Mouse (Mus musculus) spleen, postnatal 14 days (tissue): Measurements from ENCODE around the gene Uqcc1.
"Not testable (repeated sequence)": the region's sequence is repeated elsewhere in the genome, so short reads cannot be mapped to it uniquely, and the experiment has no call there.

Experiments used
- DNase-seq, 2 experiments: peaks; one replicate each; pipeline ENCODE4 v3.0.0; 2021 to 2022; ENCODE audit warnings: low spot score in 2 of 2

Uqcc1 gene

DNA sequence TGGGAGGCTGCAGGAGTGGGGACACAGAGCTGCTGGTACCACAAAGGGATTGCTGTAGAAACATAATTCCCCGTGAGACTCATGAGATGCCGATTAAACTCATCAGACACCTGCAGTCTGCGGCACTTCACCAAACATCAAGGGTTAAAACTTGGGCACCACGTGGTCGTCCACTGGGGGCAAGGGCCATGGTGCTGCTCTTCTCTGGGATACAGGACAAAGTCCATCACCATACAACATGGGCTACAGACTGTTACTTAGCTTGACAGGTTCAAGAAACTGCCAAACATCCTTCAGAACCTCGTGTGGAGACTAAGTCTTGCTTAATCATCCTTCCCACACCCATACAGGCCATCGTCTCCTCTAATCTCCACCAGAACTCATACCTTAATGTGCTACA is 70.0 kb downstream of the Uqcc1 start:
- no peak for DNase-seq

DNA sequence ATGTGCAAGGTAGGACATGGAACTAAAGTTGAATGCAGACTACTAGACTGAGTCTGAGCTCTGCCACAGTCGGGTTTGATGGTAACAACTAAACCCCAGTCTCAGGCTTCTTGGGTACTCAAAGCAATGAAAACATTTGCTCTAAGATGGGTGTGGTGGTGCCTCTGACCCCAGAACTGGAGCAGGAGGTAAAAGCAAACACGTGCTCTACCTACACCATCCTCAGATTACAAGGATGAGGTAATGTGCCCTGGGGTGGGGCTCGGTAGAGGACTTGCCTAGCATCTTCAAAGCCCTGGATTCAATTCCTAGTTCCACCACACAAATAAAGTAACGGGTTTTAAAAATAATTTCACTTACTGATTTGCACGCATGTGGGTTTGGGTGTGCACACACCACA is 77.6 kb downstream of the Uqcc1 start:
- no peak for DNase-seq

- no peak for DNase-seq
Observed at GRCm38 (mm10) chr2:155850120-155850519, 80.0 kb downstream of the Uqcc1 start.

DNA sequence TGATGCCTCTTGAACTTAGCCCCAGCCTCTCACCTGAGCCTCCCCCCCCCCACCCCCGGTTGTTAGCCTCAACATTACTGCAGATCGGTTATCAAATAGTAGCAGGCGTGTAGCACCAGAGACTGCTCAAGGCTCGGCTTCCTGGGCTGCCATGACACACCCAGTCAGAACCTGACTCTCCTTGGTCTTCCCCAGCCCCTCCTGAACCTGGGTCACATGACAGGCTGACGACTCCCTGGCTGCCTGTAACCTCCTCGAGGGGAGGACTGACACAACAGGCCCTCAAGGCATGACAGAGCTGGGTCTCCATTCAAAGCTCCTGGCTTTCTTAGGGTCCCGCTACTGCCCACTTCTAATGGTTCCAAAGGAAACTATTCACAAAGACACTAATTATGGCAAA is 80.6 kb downstream of the Uqcc1 start:
- DNase-seq = no peak

- DNase-seq = peak; percentile 53 to 74
Observed at GRCm38 (mm10) chr2:155848291-155848690, 81.8 kb downstream of the Uqcc1 start.

- no peak for DNase-seq
Observed at GRCm38 (mm10) chr2:155846930-155847329, 83.2 kb downstream of the Uqcc1 start.

GRCm38 (mm10) chr2:155838961-155839360 is 91.1 kb downstream of the Uqcc1 start:
- DNase-seq = no peak

GRCm38 (mm10) chr2:155837961-155838360 is 92.1 kb downstream of the Uqcc1 start:
- no peak for DNase-seq

GRCm38 (mm10) chr2:155834732-155835131 is 95.4 kb downstream of the Uqcc1 start, which contains the start of gene Fam83c:
TSS of gene Fam83c (minus strand) at chr2:155834854.
- DNase-seq = no peak

GRCm38 (mm10) chr2:155832087-155832486 is 98.0 kb downstream of the Uqcc1 start:
- not testable (repeated sequence) for DNase-seq

GRCm38 (mm10) chr2:155831302-155831701 is 98.8 kb downstream of the Uqcc1 start:
- no peak for DNase-seq

DNA sequence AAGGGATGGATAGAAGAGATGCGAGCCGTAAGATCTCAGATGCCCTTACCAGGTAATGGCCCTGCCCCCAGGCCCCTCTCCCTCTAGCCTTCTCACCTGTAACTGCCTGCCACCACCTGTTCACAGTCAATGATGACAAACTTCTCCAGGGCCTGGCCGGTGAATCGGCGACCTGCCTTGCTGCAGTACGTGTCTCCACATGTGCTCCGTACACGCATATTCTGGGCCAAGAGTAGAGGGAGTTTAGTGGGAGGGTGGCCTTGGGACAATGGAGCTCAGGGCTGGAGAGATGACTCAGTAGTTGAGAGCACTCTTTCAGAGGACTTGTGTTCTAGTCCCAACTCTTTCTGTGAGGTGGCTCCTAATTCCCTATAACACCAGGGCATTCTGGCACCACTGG is 99.3 kb downstream of the Uqcc1 start:
- no peak for DNase-seq

DNA sequence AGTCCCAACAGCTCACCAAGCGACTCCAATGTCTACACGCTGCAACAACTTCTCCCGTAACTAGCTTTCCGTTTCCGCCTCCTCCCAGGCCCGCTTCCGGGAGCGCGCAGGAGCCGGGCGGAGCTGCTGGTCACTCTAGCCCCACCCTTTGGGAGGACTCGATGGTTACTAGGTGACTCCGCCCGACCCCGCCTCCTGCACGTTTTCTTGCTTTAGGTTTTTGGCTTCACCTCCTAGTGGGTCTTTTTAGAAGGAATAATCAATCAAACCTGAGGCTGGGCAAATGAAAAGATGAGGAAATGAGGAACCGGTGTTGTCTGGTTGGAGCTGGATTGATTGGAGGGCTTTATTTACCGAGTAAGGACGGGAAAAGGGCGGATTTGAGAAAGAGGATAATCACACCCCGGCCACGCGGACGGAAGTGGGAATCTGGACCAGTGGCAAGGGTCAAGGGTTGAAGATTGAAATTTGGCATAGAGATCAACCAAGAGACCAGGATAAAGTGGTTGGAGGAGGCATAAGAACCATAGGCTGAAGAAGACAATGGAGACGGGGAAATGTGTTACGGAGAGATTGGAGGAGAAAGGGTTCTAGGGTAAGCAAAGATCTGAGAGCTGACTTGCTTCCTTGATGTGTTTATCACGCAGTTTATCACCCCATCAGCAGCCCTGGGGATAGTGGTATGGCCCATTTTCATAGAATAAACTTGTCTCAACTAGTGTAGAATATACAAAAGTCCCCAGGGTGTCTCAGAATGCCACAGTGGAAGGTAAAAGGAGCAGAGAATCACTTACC is 103.3 kb downstream of the Uqcc1 start, which contains the start of gene Eif6:
TSS of gene Eif6 (minus strand) at position 296 of the 795 bp plus-strand sequence.
- peak; percentile 71 to 75 for DNase-seq

- no peak for DNase-seq
Observed at GRCm38 (mm10) chr2:155825904-155826629, 104.0 kb downstream of the Uqcc1 start.

DNA sequence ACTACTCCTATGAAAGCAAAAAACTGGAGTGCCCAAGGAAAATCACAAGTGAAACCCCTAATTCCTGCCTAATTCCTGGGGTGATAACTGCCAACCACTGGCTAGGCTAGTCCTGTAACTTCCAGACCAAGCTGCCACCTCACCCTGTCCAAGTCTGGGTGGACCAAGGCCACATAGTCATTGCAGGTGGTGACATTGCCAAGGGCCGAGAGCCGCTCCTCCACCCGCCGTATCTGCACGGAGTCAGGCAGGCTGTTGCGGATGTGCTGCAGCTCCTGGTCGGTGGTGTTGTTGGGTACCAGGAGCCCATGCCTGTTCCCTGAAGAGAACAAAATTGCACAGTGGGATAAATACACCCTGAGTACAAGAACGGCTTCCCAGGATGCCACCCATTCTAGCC is 106.4 kb downstream of the Uqcc1 start:
- no peak for DNase-seq

DNA sequence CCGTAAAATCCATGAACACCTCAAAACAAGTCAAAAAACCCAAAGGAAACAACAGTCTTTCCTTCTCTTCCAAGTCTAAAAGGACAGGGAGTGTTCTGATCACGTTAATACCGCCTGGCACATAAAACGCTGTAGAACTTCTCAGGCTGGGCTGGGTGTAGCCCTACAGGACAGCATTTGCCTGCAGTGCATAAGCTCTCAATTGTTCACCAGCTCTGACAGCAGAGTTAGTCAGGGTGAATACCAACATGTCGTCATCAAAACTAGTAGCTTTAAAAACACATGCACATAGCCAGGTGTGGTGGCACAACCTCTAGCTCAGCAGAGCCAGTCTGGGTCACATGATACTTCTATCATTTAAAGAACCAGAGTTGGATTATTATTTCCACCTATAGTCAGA is 109.3 kb downstream of the Uqcc1 start:
- DNase-seq = no peak

DNA sequence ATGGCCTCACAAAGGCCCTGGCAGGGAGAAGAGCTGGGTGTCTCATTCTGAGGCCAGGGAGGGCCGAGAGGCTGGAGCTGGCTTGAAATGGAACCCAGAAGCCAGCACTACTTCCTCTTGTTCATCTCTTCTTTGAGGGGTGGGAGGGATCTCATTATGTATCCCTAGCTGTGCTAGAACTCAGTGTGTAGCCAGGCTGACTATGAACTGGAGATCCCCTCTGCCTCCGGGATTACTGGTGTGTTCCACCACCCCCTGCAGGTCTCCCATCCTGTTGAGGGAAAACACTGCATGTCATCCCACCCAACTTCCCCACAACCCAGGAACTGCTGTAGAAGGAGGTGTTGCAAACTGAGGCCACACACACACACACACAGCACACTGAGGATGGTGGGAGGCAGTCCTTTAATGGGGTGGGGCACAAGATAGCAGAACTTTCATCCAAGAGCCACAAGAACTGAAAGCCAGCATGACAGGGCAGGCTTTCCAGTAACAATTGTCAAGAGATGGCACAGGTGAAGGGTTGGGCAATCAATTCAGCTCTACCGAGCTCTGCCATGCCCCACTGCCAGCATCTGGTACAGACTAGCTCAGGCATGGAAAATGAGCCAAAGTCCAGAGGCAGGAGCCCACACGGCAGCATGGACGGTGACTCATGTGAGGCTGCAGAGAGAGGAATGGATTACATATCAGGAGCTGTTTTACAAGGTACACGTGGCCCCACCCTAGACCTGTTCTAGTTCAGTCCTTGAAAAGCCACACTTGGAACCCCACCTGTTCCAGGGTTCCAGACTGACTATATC is 110.5 kb downstream of the Uqcc1 start:
- no peak for DNase-seq

- no peak for DNase-seq
Observed at GRCm38 (mm10) chr2:155819392-155819448, 110.9 kb downstream of the Uqcc1 start, which contains the start of gene BC029722. TSS of gene BC029722 (minus strand) at chr2:155819426.

DNA sequence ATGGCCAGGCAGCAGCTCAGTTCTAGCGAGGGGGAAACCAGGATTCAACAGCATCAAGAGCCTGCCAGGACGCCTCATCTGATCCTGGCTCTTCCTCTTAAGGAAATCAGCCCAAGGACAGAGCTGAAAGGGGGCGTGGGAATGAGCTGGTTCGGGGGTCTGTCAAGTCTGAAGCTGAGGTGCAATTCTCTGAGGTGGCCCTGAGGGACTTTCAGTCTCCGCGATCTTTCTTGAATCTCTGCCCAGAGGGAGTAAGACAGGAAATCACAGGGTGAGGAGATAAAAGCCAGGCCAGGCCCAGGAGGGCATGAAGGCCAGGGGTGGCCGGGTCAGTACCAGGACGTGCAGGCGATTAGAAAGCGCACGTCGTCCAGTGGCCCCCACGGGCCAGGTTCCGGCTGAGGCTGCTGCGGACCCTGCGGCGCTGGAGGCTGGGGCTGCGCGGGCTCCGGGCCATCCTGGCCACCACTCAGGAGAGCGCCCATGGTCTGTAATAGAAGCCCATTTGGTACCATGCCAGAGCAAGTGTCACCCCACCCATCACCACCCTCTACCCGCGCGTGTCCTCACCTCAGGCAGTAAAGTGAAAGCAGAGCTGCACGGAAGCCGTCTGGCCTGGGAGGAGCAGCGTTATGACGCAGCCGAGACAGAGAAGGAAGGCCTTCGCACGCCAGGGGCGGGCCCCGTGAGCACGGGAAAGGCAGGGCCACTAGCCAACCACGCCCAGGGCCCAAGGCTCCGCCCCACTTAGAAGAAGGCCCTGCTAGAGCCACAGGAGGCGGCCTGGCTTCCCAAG is 111.3 kb downstream of the Uqcc1 start:
- DNase-seq = peak; percentile 89 to 93

GRCm38 (mm10) chr2:155817301-155818245 is 112.5 kb downstream of the Uqcc1 start:
- DNase-seq = no peak

- DNase-seq = no peak
Observed at GRCm38 (mm10) chr2:155816179-155816578, 113.9 kb downstream of the Uqcc1 start.
